Mouse (Mus musculus) bone marrow macrophage, adult 2 months (primary cell): Measurements from ENCODE around the gene Prr22. TPM values are rescaled to one million over a fixed set of nuclear protein-coding genes. Genes with fewer than 3 reads are reported as not detected.

Experiments used
- H3K27ac ChIP-seq: 2 replicates; pipeline ENCODE4 v1.5.1; 2012; ENCODE audit warnings: low read depth, low read length; ENCODE audit not compliant: insufficient read depth
- H3K4me1 ChIP-seq: 2 replicates; pipeline ENCODE4 v1.6.1; 2012; ENCODE audit warnings: low read length; ENCODE audit not compliant: control insufficient read depth, insufficient read depth
- H3K4me3 ChIP-seq: 2 replicates; pipeline ENCODE4 v1.5.1; 2012; ENCODE audit warnings: mild to moderate bottlenecking, low read length, moderate library complexity; ENCODE audit not compliant: insufficient read depth
- CTCF ChIP-seq: IDR thresholded peaks from 2 replicates; pipeline ENCODE4 v1.5.1; 2012; ENCODE audit warnings: low read depth, mild to moderate bottlenecking, low read length, moderate library complexity
- POLR2A ChIP-seq: IDR thresholded peaks from 2 replicates; pipeline ENCODE4 v1.6.1; 2012; ENCODE audit warnings: mild to moderate bottlenecking, low read depth, low read length, borderline replicate concordance
- polyA plus RNA-seq: library from polyadenylated mRNA; stranded (reverse); fragments of >200 nt; gene quantifications from 2 replicates; pipeline ENCODE4 v1.2.4, GENCODE M21; 2012; ENCODE audit not compliant: missing spikeins, insufficient read depth, insufficient read length

Prr22 gene
- polyA plus RNA-seq, 1 experiment, result not detected

DNA sequence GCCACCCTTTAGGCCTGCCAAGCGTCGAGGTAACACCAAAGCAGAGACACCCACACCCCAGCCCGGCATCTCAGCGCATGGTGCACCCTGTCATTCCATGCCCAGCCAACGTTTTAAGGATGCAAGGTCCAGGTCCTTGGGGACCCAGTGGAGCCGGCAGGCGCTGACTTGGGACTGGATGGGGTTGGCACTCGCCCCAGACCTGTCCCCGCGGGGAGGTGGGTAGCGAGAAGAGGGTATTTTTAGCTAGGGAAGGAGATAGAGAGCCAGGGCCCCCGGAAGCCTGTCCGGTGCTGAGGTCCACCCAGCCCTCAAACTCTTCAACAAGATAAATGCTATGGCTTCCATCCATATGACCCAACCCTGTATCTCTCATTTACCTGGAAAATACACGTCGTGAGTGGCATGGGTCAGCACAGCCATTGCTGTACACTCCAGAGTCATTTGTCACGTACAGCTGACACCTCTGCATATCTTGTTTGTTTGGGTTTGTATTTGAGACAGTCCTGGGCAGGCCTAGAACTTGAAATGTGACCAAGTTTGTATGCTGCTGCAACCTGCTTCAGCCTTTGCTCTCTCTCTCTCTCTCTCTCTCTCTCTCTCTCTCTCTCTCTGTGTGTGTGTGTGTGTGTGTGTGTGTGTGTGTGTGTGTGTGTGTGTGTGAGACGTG lies 29.8 kb upstream of the Prr22 start:
- H3K4me1 ChIP-seq, result no peaks in the 10 kb centered on the region
- H3K4me3 ChIP-seq, result no peak overlapping the region
- no peak overlapping the region for H3K27ac ChIP-seq
- TF ChIP-seq CTCF (no peak), POLR2A (no peak)

DNA sequence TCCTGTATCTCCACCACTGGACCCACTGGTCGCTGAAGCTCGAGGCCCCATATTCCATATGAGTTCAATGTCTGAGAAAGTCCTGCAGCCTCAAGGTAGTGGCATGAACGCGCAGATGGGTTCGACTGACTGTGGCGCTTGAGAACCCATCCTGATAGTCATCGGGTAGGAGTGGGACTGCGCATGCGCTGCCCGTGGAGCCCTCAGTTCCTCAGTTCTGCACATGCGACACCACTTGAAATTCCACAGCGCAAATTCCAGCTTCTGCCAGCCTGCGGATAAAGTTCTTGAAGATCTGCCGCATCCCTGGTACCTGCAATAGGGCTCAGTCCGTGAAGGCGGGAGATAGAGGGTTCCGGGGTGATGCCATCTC lies 29.3 kb upstream of the Prr22 start:
- H3K27ac ChIP-seq, result no peak overlapping the region
- no peak for TF ChIP-seq POLR2A
- TF ChIP-seq CTCF, result no peak
- no peak overlapping the region for H3K4me3 ChIP-seq
- no peaks in the 10 kb centered on the region for H3K4me1 ChIP-seq

DNA sequence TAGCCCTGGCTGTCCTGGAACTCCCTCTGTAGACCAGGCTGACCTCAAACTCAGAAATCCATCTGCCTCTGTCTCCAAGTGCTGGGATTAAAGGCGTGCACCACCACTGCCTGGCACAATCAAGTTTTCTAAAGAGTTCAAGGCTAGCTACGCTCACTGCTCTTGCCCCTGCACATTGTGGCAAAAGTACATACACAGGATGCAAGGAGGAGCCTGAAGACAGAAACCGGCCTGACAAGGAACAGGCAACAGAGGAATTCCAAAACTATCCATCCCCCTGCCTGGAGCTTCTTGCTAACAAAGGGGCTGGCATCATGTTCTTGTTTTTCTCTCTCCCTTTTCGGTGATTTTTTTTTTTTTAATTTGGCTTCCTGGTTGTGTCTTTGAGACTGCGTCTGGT lies 25.9 kb upstream of the Prr22 start:
- TF ChIP-seq POLR2A, result no peak
- TF ChIP-seq CTCF, result no peak
- Histone ChIP-seq H3K27ac (no peak overlapping the region), H3K4me3 (no peak overlapping the region), H3K4me1 (no peaks in the 10 kb centered on the region)

DNA sequence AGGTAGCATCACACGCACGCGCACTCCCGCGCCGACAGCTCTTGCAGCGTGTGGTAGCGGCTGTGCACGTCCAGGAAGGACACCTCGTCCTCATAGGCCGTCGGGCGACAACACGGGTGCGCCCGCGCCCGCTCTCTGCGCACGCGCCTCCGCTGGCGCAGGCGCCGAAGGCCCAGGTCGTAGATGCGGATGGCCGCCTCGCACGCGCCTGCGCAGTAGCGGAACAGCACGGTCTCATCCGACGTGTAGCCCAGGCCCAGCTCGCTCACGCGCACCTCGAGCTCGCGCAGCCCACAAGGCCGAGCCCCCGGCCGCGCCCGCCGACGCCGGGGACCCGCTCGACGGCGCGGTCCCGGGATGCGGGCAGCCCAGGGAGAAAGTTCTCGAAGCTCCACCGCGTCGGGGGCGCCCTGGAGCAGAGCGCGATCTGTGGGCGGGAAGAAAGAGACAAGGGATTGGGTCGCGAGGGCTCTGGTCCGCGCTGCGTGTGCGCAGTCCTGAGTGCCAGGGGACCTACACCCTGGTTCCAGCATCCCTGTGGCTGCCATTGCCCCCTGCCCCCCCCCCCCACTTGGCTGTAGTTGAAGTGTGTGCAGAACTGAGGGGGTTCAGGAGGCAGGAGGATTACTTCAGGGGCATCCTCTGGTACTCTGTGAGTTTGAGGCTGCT lies 18.5 kb upstream of the Prr22 start:
- TF ChIP-seq POLR2A, result no peak
- no peak for TF ChIP-seq CTCF

DNA sequence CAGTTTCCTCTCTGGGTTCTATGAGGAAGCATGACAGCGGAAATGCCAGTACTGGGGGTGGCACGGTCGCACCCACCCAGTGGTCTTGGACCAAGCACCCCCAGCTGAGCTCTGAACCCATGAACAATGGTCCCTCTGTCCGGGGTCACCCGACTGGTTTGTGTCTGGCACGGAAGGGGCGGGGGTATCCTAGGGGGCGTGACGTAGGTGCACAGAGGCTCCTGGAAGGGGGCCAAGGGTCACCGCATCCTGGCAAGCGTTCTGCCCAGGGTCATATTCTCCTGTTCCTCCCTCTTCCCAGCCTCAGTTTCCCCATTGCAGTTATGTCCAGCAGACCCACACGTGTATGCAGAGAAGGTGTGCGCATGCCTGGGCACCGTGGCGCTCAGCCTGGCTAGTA lies 16.6 kb upstream of the Prr22 start:
- no peaks in the 10 kb centered on the region for H3K4me1 ChIP-seq
- TF ChIP-seq CTCF, result no peak
- TF ChIP-seq POLR2A, result no peak
- no peak overlapping the region for H3K4me3 ChIP-seq
- H3K27ac ChIP-seq, result no peak overlapping the region

More for the DNA sequence above, 18.5 kb upstream of the Prr22 start:
- H3K4me3 ChIP-seq, result no peak overlapping the region
- H3K27ac ChIP-seq, result no peak overlapping the region
- H3K4me1 ChIP-seq, result no peaks in the 10 kb centered on the region

DNA sequence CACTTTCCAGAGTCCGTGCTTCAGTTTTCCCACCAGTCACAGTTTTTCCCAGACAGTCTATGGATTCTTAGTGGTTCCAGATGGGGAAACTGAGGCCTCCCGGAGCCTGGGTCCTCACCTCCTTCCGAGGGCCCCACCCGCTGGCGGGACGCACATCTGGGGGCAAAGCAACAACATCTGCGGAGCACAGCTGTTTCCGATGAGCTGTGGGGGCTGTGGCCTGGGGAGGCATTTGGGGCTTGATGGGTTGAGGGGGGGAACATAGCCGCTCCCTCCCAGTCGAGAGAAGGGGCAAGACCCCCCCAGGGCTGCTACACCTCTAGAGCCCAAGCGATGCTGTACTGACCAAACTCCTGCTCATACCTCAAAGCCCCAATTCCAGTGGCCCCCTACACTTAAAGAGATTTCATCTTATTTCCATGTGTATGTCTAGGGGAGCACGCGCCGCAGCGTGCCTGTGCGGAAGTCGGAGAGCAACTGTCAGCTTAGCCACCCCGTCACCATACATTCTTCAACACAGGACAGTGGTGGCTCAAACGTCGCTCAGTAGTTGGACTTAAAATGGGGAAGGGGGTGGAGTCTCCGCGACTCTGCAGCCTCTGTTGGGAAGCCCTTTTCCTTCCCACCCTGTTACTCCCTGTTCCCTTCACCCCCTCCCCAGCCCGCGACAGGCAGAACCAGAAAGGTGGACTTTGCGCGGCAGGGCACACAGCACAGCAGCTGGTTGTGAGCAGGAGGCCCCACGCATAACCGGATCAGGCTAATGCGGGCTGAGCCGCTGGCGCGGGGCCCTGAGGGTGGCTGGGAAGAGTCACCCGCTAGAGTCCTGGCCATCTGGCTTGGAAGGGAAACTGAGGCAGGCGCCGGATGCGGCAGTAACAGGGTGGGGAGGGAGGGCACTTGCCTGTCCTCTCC lies 15.5 kb upstream of the Prr22 start:
- no peaks in the 10 kb centered on the region for H3K4me1 ChIP-seq
- H3K4me3 ChIP-seq, result peak overlapping the region; percentile 37
- H3K27ac ChIP-seq, result no peak overlapping the region
- TF ChIP-seq CTCF, result no peak
- no peak for TF ChIP-seq POLR2A

DNA sequence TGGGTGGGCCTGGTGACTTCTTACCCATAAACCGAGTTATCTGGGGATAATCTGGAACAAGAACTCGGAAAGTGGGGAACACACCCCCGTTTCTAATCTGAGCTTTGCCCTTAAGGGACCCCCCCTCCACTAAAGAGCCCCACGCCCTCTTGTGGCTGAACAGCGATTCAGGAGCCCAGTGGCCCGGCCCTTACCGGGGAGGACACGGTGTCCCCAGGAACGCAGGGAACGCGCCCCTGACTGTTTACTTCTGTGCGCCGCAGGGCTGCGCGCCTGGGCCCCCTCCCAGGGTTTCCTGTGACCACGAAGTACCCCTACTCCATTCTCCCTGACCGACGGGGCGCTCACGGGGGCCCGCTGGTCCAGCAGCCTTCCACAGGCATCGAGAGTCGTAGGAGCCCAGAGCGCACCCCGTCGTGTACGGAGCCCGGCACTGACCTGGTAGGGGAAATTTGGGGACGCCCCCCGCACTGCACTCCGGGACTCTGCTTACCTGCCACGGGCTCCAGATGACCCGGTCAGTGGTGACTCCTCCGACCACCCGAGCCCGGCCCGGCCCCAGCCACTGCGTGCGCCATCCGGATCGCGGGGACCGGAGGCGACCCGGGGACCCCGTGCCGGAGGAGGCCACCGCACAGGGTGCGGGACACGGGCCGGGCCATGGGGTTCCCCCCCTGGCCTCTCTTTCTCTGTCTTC lies 13.2 kb upstream of the Prr22 start:
- Histone ChIP-seq H3K27ac (no peak overlapping the region), H3K4me1 (no peaks in the 10 kb centered on the region), H3K4me3 (peak overlapping the region; percentile 50)
- TF ChIP-seq CTCF, result peak; percentile 36; the same call in 1 of the 2 replicates
- TF ChIP-seq POLR2A, result no peak

DNA sequence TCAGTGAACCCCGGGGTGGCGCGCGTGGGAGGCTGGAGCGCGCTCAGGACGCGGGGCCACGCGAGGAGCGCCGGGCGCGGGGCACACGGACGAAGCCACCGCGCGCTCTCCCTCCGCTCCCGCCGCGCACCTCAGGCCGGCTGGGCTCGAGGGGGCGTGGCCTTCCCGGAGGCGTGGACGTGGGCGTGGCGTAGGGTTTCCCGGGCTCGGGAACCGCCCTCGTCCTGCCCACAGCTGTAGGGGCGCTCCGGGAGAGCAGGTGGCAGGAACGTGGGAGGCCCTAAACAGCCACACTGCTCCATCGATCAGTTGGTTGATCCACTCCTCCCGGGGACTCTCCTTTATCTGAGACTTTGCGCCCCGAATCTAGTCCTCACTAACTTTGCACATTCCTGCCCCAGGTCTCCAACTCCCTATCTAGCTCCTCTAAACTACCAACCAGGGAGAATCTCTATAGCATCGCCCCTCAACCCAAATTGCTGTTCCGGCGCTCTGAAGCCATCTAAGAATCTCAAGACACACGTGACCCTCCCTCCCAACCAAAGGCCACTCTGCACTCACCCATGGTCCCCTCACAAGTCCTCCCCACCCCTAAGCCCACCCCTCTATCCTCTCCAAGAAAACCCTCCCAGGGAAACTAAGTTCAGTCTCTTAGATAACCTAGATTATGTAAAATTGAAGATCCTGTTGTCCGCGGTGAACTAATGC lies 12.5 kb upstream of the Prr22 start, which contains the start of gene Nrtn:
TSS of gene Nrtn (minus strand) at position 115 of the 708 bp plus-strand sequence.
- no peak for TF ChIP-seq CTCF
- no peak for TF ChIP-seq POLR2A
- H3K4me3 ChIP-seq, result peak within 1 kb of the TSS; percentile 50

DNA sequence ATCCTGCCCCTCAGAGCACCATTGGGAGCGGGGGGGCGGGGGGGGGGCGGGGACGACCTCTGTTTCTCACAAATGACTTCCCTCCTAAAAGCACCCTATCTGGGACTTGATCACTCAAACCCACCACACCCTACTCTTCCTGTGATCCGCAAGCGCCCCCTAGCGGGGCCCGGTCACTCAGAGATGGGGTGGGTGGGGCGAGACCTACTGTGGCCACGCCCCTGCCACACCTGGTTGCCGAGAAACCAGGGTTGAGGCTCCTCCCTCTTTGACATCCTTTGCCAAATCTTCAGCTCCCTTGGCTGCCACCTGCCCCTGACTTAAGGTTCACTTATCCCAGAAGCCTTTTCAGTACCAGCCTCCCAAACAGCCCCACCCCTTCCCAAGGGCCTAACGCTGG lies 11.9 kb upstream of the Prr22 start:
- H3K27ac ChIP-seq, result no peak overlapping the region
- TF ChIP-seq CTCF (peak; percentile 65), POLR2A (no peak)
- H3K4me3 ChIP-seq, result no peak overlapping the region
- H3K4me1 ChIP-seq, result peaks cover 2% of the 10 kb centered on the region; the same call in 1 of the 2 replicates

More for the DNA sequence above, 12.5 kb upstream of the Prr22 start, which contains the start of gene Nrtn:
- Histone ChIP-seq H3K27ac (no peak within 1 kb of the TSS), H3K4me1 (peaks cover 2% of the 10 kb centered on the region; the same call in 1 of the 2 replicates)
